Mouse (Mus musculus) urinary bladder, adult 2 months (tissue): ENCODE measurements around the gene Klf7. TPM values are rescaled to one million over a fixed set of nuclear protein-coding genes. Genes with fewer than 3 reads are reported as not detected.
A peak's percentile ranks its signal among the peaks of the same experiment; 100 is the strongest.
"Not testable (repeated sequence)": the region's sequence is repeated elsewhere in the genome, so short reads cannot be mapped to it uniquely, and the experiment has no call there.

ENCODE experiments used
- DNase-seq: peaks from one replicate; pipeline ENCODE4 v3.0.0; 2022; ENCODE audit warnings: low spot score
- polyA plus RNA-seq: library from polyadenylated mRNA; depleted of rRNA; stranded (reverse); fragments of >200 nt; gene quantifications from 2 replicates; pipeline ENCODE4 v1.2.3, GENCODE M21; 2012; rRNA removed

The Klf7 gene
- polyA plus RNA-seq, result 16.0 and 21.5 TPM in 2 replicates

DNA sequence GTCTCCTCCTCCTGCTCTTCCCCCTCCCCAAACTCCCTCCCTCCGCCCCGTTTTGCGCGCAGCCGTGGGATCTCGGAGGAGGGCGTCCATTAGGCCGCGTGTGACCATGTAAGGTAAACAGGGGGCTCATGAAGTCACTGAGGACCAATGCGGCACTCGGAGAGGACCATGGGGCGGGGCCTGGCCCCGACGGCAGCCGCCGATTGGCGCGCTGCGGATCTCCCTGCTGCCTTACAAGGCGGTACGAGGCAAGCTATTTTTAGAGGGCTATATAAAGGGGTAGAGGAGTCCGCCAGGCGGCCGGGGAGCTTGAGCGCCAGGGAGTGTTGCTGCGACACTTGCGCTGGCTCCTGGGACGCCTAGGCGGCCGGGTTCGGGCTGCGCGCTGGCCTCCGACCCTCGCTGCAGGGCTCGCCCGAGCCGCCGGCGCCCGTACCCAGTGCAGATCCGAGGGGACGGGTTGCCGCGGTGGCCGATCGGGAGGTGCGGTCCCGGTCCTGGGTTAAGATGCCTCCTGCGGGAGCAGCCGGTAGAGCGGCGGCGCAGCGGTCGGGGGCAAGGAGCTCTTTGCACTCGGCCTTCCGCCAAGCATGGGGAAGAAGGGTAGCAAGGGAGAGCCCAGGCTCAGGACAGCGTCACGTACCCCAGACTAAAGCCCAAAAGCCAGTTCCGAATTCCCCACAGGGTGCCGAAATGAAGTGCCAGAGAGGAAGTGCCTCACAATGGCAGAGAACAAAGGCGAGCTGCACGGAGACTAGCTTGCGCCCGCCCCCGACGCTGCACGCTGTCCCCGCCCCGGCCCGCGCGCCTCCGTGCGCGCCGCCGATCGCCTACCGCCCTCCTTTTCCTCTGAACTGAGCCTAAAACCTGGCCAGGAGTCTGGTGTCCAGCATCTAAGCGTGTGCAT, at the start of gene Klf7:
TSS of gene Klf7 (minus strand) at position 724 of the 907 bp plus-strand sequence.
- DNase-seq, result peak; percentile 98

DNA sequence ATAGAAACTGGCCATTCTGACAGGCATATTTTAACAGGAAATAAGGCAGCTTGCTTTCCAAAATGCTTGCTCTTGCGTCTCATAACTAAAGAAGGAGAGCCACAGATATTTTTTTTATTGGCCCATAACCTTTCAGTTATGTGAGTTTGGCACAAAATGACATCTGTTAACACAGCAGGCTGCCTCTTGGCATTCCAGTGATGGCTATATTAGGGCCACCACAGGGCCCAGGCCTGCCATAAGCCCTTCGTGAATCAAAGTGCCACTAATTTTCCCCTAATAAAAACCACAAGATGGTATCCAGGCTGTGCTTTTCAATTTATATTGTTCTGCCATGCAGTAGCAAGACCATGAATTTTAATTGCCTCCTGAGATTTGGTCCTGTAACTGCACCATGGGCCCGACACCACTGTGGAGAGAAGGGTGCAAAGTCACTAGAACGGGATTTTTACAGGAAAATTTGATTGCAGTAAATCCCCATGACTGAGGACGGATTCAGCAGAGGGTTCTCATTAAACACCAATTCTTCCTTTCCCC, 42.5 kb upstream of the Klf7 start:
- DNase-seq, result no peak

- DNase-seq, result no peak
These were observed 36.7 kb upstream of the Klf7 start for GRCm38 (mm10) chr1:64158766-64159165.

DNA sequence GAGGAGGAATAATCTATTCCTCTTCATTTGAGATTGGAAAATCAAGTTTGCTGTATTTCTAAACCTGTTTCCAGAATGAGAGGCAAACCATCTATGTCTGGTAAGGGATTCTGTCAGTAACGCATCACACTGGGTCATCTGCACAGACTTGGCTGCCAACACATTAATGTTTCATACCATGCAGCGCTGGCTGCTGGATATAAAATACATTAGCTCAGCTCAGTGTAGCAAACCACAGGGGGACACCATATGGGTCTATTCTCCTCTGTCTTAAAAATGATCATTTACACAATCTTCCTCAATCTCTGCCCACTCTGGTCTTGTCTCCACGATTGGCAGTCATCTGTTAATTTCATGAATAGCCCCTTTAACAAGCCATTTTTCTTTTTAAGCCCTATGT, 27.1 kb upstream of the Klf7 start:
- DNase-seq, result no peak

DNA sequence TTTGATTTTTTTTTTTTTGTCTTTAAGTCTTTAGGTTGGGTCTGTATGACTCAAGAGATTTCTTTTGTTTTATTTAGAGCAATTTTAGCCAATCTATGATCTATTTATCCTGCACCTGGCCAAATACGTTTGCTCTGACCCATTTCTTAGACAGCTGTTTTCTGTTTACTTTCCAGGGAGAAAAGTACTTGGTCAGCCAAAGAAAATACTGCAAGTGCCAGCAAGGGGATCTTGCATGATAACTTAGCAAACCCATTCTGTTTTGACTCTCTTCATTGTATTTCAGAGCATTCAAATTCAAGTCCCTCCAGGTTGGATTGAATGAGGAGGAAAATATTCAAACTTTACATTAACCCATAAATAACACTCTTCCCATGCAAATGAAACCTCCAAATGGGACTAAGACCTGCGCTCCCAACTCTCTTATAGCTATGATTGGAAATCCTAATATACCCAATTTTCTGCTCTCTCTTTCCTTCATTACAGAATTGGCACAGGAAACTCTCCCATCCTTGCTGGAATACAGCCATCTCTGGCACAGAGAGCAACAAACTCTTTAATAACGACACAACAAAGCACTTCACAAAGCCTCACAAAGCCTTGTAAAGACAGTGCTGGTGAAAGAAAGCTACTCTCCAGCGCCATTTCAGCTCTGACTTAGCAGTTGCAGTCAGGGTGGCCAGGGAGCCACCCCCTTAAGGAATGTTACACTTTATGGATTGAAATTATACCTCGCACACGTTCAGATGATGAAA, 20.8 kb upstream of the Klf7 start:
- DNase-seq, result no peak

GRCm38 (mm10) chr1:64134439-64134838, 12.4 kb upstream of the Klf7 start:
- no peak for DNase-seq

DNA sequence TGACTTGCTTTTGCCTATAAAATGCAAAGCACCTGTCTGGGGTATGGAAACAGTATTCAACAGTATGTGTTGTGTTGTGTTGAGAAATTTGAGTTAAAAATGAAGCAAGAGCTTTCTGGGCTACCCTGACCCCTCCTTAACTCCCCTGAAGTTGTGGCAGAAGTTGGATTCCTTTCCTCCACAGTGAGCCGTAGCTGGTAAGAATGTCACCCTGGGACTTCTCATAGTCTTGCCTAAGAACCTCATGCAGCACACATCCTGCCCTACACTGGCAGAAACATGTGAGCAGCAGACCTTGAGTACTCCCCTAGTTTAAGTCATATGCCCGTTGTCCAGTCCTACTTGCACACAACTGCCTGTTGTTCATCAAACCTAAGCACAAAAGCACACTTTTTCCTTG, 4.7 kb upstream of the Klf7 start:
- DNase-seq, result no peak

DNA sequence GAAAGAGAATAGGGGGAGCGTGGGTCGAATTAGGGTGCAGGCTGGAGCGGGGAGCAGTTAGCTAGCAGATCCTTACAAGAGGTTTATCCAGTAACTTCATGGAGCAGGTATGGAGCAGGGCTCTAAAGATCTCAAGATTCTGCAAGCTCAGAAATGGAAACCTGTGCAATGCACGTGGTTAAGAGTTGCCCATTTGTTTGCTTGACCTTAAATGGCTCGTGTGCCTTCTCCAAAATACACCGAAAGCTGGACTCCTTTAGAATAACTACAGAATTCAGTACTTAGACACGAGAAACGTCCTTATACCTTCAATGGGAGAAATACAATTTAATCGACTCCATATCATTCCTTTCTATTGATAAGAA, 366 bp upstream of the Klf7 start:
- no peak for DNase-seq

DNA sequence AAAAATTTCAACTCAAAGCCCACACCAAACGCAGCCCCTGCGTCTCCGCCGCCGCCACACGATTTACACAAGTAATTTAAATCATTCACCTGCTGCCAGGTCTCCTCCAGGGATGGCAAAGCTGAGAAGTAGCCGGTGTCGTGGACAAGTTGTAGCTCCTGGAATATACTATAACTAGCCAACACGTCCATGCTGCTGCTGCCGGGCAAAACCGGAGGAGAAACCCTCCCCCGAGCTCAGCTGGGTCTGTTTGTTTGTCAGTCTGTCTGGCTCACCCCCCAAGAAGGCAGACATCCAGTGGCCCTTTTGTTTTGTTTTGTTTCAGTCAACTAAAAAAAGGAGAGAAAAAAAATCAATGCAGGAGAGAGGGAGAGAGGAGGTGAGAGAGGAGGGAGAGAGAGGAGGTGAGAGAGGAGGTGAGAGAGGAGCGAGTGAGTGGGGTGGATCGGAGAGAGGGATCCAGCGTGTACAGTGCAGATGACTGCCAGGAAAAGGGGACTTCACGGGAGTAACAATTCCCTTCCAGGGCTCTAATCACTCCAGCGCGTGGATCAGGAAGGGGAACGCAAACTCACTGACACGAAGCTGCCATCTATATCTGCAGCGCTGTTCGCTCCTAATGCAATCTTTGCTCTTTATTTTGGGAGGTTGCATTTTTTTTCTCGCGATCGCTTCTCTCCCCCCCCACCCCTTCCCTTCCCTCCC, 1.1 kb downstream of the Klf7 start:
- DNase-seq, result peak; percentile 63

DNA sequence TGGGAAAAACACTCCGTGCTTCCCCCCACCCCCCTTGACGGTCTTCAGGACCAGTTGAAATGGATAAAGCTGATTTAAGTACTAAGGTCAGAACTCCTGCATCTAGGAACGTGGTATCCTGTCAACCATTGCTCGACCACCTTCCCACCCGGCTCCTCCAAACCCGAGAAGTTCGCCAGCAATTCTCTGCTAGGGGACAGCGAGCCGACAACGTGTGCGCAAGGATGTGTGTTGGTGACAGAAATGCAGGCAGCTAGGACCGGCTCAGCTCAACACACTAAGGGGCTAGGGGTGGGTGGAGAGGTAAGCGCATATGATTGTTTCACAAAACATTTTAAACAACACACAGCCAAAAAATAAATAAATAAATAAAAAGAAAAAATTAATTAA, 1.7 kb downstream of the Klf7 start:
- DNase-seq, result no peak

DNA sequence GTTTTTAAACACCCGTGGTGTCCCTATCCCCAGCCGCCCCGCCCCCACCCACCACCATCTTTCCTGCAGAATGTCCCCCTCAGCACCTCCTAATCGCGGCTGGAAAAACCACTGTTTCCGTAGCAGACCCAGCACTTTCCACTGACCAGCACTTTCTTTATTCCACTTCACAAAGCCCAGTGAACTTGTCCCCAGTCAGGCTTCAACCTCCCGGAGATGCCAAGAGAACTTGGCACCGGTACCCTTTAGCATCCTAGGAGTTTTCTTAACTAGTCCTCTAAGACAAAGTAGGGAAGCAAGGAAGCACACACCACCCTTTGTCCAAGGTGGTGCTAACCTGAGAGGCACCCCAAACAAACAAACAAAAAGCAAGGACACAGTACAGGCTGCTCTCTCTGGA, 2.2 kb downstream of the Klf7 start:
- DNase-seq, result no peak

DNA sequence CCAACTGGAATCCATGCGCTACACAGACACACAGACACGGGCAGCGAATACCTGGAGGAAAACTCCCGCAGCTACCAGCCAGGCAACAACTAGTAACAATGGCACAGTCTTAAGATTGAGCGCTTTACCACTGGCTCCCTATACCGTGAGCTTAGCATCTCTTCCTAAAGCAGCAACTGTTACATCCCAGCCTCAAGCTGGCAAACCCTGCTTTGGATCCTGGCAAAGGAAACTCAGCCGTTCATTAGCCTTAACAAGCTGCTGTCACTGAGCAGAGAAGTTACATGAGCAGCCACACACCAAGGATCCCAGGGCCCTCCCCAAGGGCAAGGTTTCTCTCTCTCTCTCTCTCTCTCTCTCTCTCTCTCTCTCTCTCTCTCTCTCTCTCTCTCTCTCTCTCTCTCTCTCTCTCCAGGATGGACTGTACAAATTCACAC, 2.7 kb downstream of the Klf7 start:
- DNase-seq, result no peak

GRCm38 (mm10) chr1:64118285-64119170, 3.6 kb downstream of the Klf7 start:
- DNase-seq, result no peak

DNA sequence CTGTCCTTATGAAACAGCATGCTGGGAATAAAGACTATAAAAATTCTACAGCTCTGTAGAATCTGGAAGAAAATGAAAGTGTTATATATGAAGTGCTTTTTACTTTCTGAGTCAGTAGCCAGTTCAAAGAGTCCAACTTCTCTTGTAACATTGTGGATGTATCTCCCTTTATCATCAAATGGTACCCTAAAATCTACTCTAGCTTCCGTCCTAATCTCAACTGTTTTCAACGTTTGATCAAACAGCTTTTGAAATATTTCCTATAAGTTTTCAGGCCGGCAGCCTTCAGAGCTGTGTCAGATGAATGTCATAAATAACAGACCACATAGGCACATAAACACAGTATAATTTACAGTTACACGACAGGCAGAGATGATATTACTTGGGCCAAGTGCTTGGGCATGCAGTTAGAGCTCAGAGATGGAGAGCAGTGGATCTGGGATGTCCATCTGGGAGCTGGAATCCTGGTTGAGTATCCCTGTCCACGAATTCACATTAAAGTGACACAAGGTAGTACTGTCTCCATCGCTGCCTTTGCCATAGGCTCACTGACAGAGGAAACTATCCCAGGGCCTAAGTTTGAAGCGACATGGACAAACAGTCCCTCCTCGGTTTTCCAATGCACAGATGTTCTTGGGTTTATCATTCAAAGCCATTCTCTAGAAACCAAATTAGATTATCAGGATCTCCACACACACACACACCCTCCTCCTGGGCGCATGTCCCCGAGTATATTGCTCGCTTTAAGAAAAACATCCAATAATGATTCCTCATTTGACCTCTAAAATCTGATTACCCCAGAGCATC, 4.4 kb downstream of the Klf7 start:
- DNase-seq, result no peak

- DNase-seq, result no peak
These were observed 5.2 kb downstream of the Klf7 start for GRCm38 (mm10) chr1:64116746-64117455.

DNA sequence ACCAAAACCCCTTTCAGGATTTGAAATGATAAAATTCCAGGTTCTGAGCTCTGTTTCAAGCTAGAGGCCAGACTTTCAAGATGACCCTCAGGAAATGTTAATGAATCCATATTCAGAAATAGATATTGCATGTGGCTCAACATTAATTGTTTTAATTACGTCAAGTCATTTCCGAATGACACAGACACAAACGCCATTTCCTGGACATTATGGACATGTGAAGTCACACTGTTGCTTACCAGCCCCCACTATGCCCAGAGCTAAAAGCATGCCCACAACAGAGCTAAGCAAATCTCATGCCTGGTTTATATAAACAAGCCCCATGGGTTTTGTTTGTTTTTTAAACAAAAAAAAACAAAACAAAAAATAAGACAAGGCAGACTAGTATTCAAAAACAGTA, 7.5 kb downstream of the Klf7 start:
- no peak for DNase-seq

DNA sequence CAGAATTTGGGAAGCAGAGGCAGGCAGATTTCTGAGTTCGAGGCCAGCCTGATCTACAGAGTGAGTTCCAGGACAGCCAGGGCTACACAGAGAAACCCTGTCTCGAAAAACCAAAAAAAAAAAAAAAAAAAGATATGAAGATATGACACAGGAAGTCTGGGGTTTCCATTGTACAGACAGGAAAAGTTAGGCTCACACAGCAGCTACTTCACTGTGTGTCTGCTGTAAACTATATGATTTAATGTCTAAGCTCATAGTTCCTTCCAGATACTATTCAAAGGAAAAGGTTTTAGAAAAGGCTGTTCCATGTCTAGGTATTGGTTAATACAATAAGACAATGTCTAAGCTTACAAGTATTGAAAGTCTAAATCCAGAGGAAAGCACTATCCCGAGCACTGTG, 13.4 kb downstream of the Klf7 start:
- not testable (repeated sequence) for DNase-seq

GRCm38 (mm10) chr1:64107526-64107925, 14.6 kb downstream of the Klf7 start:
- DNase-seq, result no peak

GRCm38 (mm10) chr1:64106127-64106526, 16.0 kb downstream of the Klf7 start:
- no peak for DNase-seq
